Mouse (Mus musculus): ENCODE results near the gene Atxn2.

- TF ChIP-seq CTCF (IDR thresholded peaks at IDR 0.05; ENCODE audit: extremely low read depth, insufficient read depth, low read length) (no peak), POLR2A (IDR thresholded peaks at IDR 0.05; ENCODE audit: extremely low read depth, insufficient read depth, low read length) (no peak)
Measured at GRCm38 (mm10) chr5:121854768-121855167, 143.6 kb downstream of the Atxn2 start.
